Mouse (Mus musculus) ES-Bruce4 (cell line): Measurements from ENCODE around the gene Atxn1. TPM values are rescaled to one million over a fixed set of nuclear protein-coding genes. Genes with fewer than 3 reads are reported as not detected.

ENCODE experiments used
- H3K27ac ChIP-seq: 2 replicates; pipeline ENCODE4 v1.5.1; 2012; ENCODE audit warnings: low read length, inconsistent platforms; ENCODE audit not compliant: insufficient read depth
- H3K27me3 ChIP-seq: 2 replicates; pipeline ENCODE4 v1.6.1; 2012; ENCODE audit warnings: mild to moderate bottlenecking, low read length, inconsistent platforms; ENCODE audit not compliant: control insufficient read depth, poor library complexity, insufficient read depth, severe bottlenecking
- H3K36me3 ChIP-seq: 2 replicates; pipeline ENCODE4 v1.6.1; 2012; ENCODE audit warnings: inconsistent platforms, mild to moderate bottlenecking, low read length, moderate library complexity; ENCODE audit not compliant: control insufficient read depth, poor library complexity, insufficient read depth, severe bottlenecking
- H3K4me1 ChIP-seq: one replicate; pipeline ENCODE4 v1.8.1; 2011; ENCODE audit warnings: low read length; ENCODE audit not compliant: control insufficient read depth, insufficient read depth
- H3K4me3 ChIP-seq: 2 replicates; pipeline ENCODE4 v1.5.1; 2011; ENCODE audit warnings: low read depth, mild to moderate bottlenecking, low read length
- H3K9ac ChIP-seq: 2 replicates; pipeline ENCODE4 v1.6.1; 2012; ENCODE audit warnings: low read depth, mild to moderate bottlenecking, inconsistent platforms; ENCODE audit not compliant: poor library complexity, severe bottlenecking
- H3K9me3 ChIP-seq: replicated peaks from 2 replicates; pipeline ENCODE4 v1.6.1; 2012; ENCODE audit warnings: mild to moderate bottlenecking, low read length, inconsistent platforms; ENCODE audit not compliant: control insufficient read depth, poor library complexity, insufficient read depth, severe bottlenecking
- CTCF ChIP-seq: IDR thresholded peaks from one replicate; pipeline ENCODE4 v1.8.1; 2011; ENCODE audit warnings: low read depth, low read length
- EP300 ChIP-seq: IDR thresholded peaks from 2 replicates; pipeline ENCODE4 v1.6.1; 2011; ENCODE audit warnings: low read depth, low read length; ENCODE audit not compliant: insufficient read depth
- POLR2A ChIP-seq: IDR thresholded peaks from one replicate; pipeline ENCODE4 v1.8.1; 2011; ENCODE audit warnings: low read length; ENCODE audit not compliant: insufficient read depth
- polyA plus RNA-seq: library from polyadenylated mRNA; stranded (reverse); fragments of >200 nt; gene quantifications from 2 replicates; pipeline ENCODE4 v1.2.4, GENCODE M21; 2011; ENCODE audit warnings: low read depth; ENCODE audit not compliant: missing spikeins, insufficient read depth, insufficient read length

Gene Atxn1
- polyA plus RNA-seq, 1 experiment, result 10.1 TPM

DNA sequence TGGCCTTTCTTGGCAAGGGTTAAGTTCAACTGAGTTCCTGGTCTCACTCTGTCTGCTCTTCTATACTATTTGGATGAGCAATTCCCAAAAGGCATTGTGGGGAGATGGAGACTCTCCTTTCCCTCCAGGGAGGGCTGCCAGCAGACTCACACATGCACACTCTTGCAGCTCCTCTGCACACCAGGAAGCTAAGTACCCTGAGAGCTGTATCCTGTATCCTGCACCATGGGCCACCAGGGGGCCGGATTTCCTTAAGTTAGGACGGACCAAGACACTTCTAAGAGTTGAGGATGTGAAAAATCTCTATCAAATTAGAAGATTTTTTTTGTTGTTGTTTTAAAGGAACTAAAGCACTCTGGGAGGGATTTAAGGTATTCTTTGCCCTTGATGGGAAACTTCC is 387.0 kb downstream of the Atxn1 start:
- Histone ChIP-seq H3K9me3 (no peaks in the 10 kb centered on the region), H3K27ac (no peak overlapping the region)

GRCm38 (mm10) chr13:45577366-45577765 is 387.4 kb downstream of the Atxn1 start:
- Histone ChIP-seq H3K4me3 (no peak overlapping the region), H3K4me1 (no peaks in the 10 kb centered on the region), H3K27me3 (no peaks in the 10 kb centered on the region), H3K36me3 (no peaks in the 10 kb centered on the region), H3K9me3 (no peaks in the 10 kb centered on the region), H3K9ac (no peak overlapping the region), H3K27ac (no peak overlapping the region)
- TF ChIP-seq POLR2A (no peak), EP300 (no peak), CTCF (no peak)

More for the DNA sequence above, 387.0 kb downstream of the Atxn1 start:
- no peaks in the 10 kb centered on the region for H3K4me1 ChIP-seq
- no peak overlapping the region for H3K4me3 ChIP-seq
- no peaks in the 10 kb centered on the region for H3K27me3 ChIP-seq
- H3K9ac ChIP-seq, result no peak overlapping the region
- TF ChIP-seq POLR2A (no peak), CTCF (no peak), EP300 (no peak)
- H3K36me3 ChIP-seq, result no peaks in the 10 kb centered on the region

- no peaks in the 10 kb centered on the region for H3K9me3 ChIP-seq
These were observed 388.6 kb downstream of the Atxn1 start for GRCm38 (mm10) chr13:45576185-45576584.

GRCm38 (mm10) chr13:45572768-45573167 is 392.0 kb downstream of the Atxn1 start:
- no peak overlapping the region for H3K9ac ChIP-seq
- H3K27me3 ChIP-seq, result no peaks in the 10 kb centered on the region
- H3K27ac ChIP-seq, result no peak overlapping the region
- TF ChIP-seq EP300 (no peak), CTCF (peak; percentile 66)
- H3K9me3 ChIP-seq, result no peaks in the 10 kb centered on the region
- H3K4me3 ChIP-seq, result no peak overlapping the region
- H3K36me3 ChIP-seq, result no peaks in the 10 kb centered on the region
- no peaks in the 10 kb centered on the region for H3K4me1 ChIP-seq

More at GRCm38 (mm10) chr13:45576185-45576584, 388.6 kb downstream of the Atxn1 start:
- no peaks in the 10 kb centered on the region for H3K36me3 ChIP-seq
- no peak overlapping the region for H3K9ac ChIP-seq
- no peaks in the 10 kb centered on the region for H3K4me1 ChIP-seq
- no peak for TF ChIP-seq POLR2A
- no peak for TF ChIP-seq CTCF
- TF ChIP-seq EP300, result no peak
- H3K27me3 ChIP-seq, result no peaks in the 10 kb centered on the region
- no peak overlapping the region for H3K27ac ChIP-seq
- H3K4me3 ChIP-seq, result no peak overlapping the region

- Histone ChIP-seq H3K9me3 (no peaks in the 10 kb centered on the region), H3K4me1 (no peaks in the 10 kb centered on the region), H3K36me3 (no peaks in the 10 kb centered on the region), H3K4me3 (no peak overlapping the region), H3K27ac (no peak overlapping the region), H3K27me3 (no peaks in the 10 kb centered on the region), H3K9ac (no peak overlapping the region)
- peak; percentile 90 for TF ChIP-seq CTCF
- TF ChIP-seq EP300, result no peak
These were observed 393.0 kb downstream of the Atxn1 start for GRCm38 (mm10) chr13:45571795-45572262.

- no peak overlapping the region for H3K27ac ChIP-seq
- no peaks in the 10 kb centered on the region for H3K36me3 ChIP-seq
- no peak overlapping the region for H3K4me3 ChIP-seq
- H3K4me1 ChIP-seq, result no peaks in the 10 kb centered on the region
- no peak overlapping the region for H3K9ac ChIP-seq
- H3K27me3 ChIP-seq, result no peaks in the 10 kb centered on the region
- TF ChIP-seq POLR2A, result no peak
- TF ChIP-seq CTCF, result no peak
- no peak for TF ChIP-seq EP300
- H3K9me3 ChIP-seq, result no peaks in the 10 kb centered on the region
These were observed 394.9 kb downstream of the Atxn1 start for GRCm38 (mm10) chr13:45569932-45570331.
